8 mouse cellular contexts compared by ENCODE assay signal in the genomic region with DNA sequence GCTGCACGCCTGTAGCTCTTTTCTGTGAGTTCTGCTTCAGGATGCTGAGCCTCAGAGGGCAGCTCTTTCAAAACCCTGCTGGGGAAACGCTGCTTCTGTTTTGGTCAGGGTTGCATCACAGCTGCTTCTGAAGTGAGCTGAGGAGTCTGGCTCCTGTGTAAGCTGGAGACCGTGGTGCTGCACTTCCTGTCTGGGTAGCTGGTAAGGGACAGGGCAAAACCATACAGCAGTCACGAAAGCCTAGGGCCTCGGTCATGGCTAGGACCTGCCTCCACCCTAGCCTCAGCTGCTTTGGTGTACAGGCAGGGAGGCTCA. TPM values are rescaled to one million over a fixed set of nuclear protein-coding genes. Genes with fewer than 3 reads are reported as not detected.
DNase-seq lines count a peak whose midpoint lies in the region; ATAC-seq lines count a peak whose summit lies in the region.

No protein-coding gene starts in this region.

- peak; percentile 63 for DNase-seq in 3T3-L1 (ENCODE audit: low read depth, low spot score)
- peak; percentile 61 for DNase-seq in CD4-positive helper T cell, adult 2 months (ENCODE audit: low read depth, low spot score)
- DNase-seq in heart, postnatal 36 days, result no peak
- DNase-seq in urinary bladder, postnatal 10 days (ENCODE audit: low spot score), result no peak
- no peak for DNase-seq in cerebellum, adult 18-20 months

- peak overlapping the region; percentile 71 for H3K4me3 ChIP-seq in megakaryocyte, embryonic 14.5 days (replicated peaks)

- intact Hi-C loops in heart, postnatal 36 days (cut with DNase I), result no loop called here

- H3K9me3 ChIP-seq in megakaryocyte, embryonic 14.5 days, result no peaks in the 10 kb centered on the region

- peak; percentile 91 for ATAC-seq in granulocyte monocyte progenitor cell, adult 5-6 weeks (replicated peaks; ENCODE audit: poor library complexity, severe bottlenecking)
- ATAC-seq in megakaryocyte-erythroid progenitor cell, adult 5-6 weeks (replicated peaks; ENCODE audit: low FRiP score, low TSS enrichment, poor library complexity, severe bottlenecking), result no peak

- no peaks in the 10 kb centered on the region for H3K36me3 ChIP-seq in megakaryocyte, embryonic 14.5 days (replicated peaks; ENCODE audit: low read length)

- peaks cover 44% of the 10 kb centered on the region for H3K4me1 ChIP-seq in megakaryocyte, embryonic 14.5 days

- H3K27me3 ChIP-seq in megakaryocyte, embryonic 14.5 days (replicated peaks), result peaks cover 67% of the 10 kb centered on the region

RNA-seq across cellular contexts. Expression of a gene that starts 13.0 kb away (rescaled TPM):
- total RNA-seq in granulocyte monocyte progenitor cell, adult 5-6 weeks (2014; fragmentation: Nextera tagmentation), result 6.2 and 6.3 TPM in 2 replicates
- 11.0 and 15.1 TPM in 2 replicates for total RNA-seq in granulocyte monocyte progenitor cell, adult 5-6 weeks (2017)
- polyA plus RNA-seq in megakaryocyte, embryonic 14.5 days (2012; ENCODE audit: insufficient read depth, low replicate concordance), result 0.84 and 2.5 TPM in 2 replicates
- 0.72 and 1.2 TPM in 2 replicates for total RNA-seq in megakaryocyte-erythroid progenitor cell, adult 5-6 weeks (2014; fragmentation: Nextera tagmentation)
- total RNA-seq in megakaryocyte-erythroid progenitor cell, adult 5-6 weeks (2017), result 0.50 and 1.9 TPM in 2 replicates
- total RNA-seq in heart, postnatal 36 days (2021), result 1 to 10 TPM; 1.2 to 1.5 TPM

Comparison
In these comparisons a context has a peak if more than half of its experiments do, and no peak if none do; other contexts are left out.
1. DNase-seq: peak in 3T3-L1 (single experiment) and CD4-positive helper T cell, adult 2 months (single experiment); none in heart, postnatal 36 days (0 of 2), urinary bladder, postnatal 10 days (single experiment) and cerebellum, adult 18-20 months (0 of 2).